Mouse (Mus musculus): ENCODE measurements at regions not wholly inside any gene's neighbourhood (a gene's known extent, or its start where the extent isn't known, plus 50 kb on each side); places are given as distances from the start of the nearest gene placed in this dataset.

- 80% methylated on average over 9 of the region's 9 CpGs for WGBS
- peaks cover 35% of the 10 kb centered on the region for H3K4me1 ChIP-seq
- no peak for DNase-seq (ENCODE audit: low spot score)
- no peaks in the 10 kb centered on the region for H3K9me3 ChIP-seq (replicated peaks)
- H3K4me3 ChIP-seq, result no peak overlapping the region
- H3K27ac ChIP-seq (replicated peaks), result no peak overlapping the region
- peaks cover 28% of the 10 kb centered on the region for H3K27me3 ChIP-seq (ENCODE audit: low read depth, poor library complexity, severe bottlenecking)
- H3K36me3 ChIP-seq, result no peaks in the 10 kb centered on the region
Measured at GRCm38 (mm10) chr4:33552856-33553255, 242.7 kb downstream of the Rngtt start.

GRCm38 (mm10) chr4:33554606-33555005 lies 244.5 kb downstream of the Rngtt start:
- no peak for DNase-seq (ENCODE audit: low spot score)
- Histone ChIP-seq H3K36me3 (no peaks in the 10 kb centered on the region), H3K27me3 (ENCODE audit: low read depth, poor library complexity, severe bottlenecking) (peaks cover 28% of the 10 kb centered on the region), H3K27ac (replicated peaks) (0 out of 2 replicates have a peak overlapping the region, but pooled peaks have one; percentile 23), H3K4me3 (no peak overlapping the region), H3K9me3 (replicated peaks) (no peaks in the 10 kb centered on the region), H3K4me1 (peaks cover 27% of the 10 kb centered on the region)
- 40% methylated on average over 6 of the region's 6 CpGs for WGBS

DNA sequence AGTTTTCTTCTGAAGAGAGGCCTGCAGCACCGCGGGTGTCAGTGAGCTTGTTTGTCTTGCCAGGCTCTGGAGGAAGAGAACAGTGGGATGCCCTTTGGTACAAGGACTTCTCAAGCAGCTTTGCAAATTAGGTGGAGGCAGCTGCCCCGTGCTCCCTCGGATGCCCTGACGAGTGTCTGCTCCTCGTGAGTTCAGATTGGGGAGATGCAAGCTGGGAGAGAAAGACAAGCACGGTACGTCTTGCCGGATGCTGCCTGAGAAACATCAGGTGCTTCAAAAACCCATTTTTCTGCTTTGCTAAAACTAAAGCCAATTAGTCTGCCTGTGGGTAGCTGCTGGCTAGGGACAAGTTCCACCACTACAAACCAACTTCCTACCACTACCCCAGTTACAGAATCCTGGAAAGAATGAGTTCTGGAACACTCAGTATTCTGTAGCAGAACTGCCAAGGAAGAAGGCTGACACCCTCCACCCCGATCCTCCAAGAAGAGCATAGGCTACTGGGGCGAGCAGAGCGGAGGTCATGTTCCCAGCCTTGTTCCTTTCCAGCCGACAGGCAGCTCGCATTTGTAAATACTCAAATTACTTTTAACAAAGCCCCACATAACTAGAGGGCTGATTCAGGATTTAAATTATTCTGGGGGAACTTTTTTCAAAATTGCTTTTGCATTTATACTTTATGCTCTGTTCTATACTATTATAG lies 245.3 kb downstream of the Rngtt start:
- H3K4me3 ChIP-seq, result peak overlapping the region; percentile 29; the same call in 1 of the 2 replicates

DNA sequence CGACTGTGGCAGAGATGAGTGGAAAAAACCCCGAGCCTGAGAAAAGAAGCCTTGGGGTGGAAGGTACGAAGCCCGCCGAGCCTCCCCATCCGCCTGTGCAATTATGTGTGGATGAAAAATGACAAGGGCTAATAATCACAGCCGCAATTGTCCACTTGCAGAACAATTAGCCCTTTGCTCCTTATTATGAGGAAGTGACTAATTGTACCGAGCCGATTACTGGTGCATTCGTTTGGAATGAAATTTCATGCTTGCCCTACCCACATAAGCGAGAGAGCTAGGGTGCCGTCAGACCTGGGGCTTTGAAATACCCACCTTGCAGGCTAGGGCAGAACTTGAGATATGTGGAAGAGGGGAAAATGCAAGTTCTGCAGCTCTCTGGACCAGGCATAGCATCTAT lies 245.9 kb downstream of the Rngtt start:
- no peaks in the 10 kb centered on the region for H3K36me3 ChIP-seq
- no peak for DNase-seq (ENCODE audit: low spot score)
- no peaks in the 10 kb centered on the region for H3K9me3 ChIP-seq (replicated peaks)
- H3K27ac ChIP-seq (replicated peaks), result no peak overlapping the region
- peaks cover 28% of the 10 kb centered on the region for H3K27me3 ChIP-seq (ENCODE audit: low read depth, poor library complexity, severe bottlenecking)
- WGBS, result 57% methylated on average over 12 of the region's 12 CpGs
- peaks cover 19% of the 10 kb centered on the region for H3K4me1 ChIP-seq
- no peak overlapping the region for H3K4me3 ChIP-seq

More for the DNA sequence above, 245.3 kb downstream of the Rngtt start:
- no peaks in the 10 kb centered on the region for H3K9me3 ChIP-seq (replicated peaks)
- H3K27ac ChIP-seq (replicated peaks), result peak overlapping the region; percentile 52
- WGBS, result 6% methylated on average over 14 of the region's 14 CpGs
- peaks cover 28% of the 10 kb centered on the region for H3K27me3 ChIP-seq (ENCODE audit: low read depth, poor library complexity, severe bottlenecking)
- DNase-seq (ENCODE audit: low spot score), result peak; percentile 37
- peaks cover 19% of the 10 kb centered on the region for H3K4me1 ChIP-seq
- H3K36me3 ChIP-seq, result no peaks in the 10 kb centered on the region

DNA sequence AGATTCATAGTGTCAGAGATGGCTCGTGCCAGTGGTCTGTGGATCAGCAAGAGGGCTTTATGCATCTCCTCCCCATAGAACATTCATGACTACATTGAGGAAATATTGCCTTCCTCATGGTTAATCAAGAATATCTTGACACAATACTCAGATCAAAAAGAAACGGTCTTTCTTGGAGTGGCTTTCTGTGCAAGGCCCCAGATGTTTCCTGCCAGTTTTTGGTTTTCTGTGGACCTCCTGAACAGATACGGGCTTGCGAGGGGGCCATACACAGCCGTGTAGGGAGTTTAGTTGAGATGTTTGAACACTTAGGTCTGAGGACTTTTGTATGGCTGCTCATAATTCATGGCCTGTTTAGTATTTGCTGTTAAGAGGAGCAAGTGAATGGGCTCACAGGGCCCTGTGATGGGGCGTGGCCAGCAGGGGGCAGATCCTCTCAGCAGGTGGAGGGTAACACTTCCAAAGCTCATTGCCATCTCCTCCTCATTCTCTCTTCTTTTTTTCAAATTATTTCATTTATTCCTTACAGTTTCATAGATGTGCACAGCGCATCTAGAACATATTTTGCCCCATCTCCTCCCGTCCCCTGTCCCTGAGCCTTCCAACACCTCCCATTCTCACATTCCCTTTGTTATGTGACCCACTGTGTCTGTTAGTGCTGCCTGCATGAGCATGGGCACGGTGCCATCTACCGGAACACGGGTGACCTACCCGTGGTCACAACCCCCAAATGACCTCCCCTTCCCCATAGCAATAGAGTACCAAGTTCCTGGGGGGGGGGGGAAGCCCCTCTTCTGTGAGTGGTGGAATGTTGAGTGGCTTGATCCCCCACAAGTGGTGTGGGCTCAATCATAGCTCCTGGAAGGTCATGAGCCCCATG lies 246.8 kb downstream of the Rngtt start:
- Histone ChIP-seq H3K36me3 (no peaks in the 10 kb centered on the region), H3K9me3 (replicated peaks) (no peaks in the 10 kb centered on the region), H3K4me1 (peaks cover 19% of the 10 kb centered on the region), H3K27me3 (ENCODE audit: low read depth, poor library complexity, severe bottlenecking) (peaks cover 28% of the 10 kb centered on the region), H3K4me3 (no peak overlapping the region), H3K27ac (replicated peaks) (no peak overlapping the region)
- 77% methylated on average over 12 of the region's 12 CpGs for WGBS
- no peak for DNase-seq (ENCODE audit: low spot score)

DNA sequence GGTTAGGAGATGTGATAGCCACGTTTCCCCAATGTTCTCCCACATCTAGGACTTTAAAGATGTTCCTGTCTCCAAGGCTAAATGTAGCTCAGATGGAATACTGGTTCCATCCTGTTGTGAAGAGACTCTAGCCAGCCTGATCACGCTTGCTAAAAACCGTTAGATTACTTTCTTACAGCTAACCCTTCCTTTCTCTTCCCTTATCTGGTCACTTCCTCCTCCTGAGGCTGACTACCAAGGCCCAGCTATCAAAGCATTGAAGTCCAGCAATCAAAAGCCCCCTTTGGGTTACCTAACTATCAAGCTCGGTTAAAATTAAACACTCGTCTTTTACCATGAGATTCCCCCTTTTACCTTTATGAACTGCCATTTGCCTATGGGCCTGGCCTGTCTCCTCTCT lies 260.2 kb downstream of the Rngtt start:
- Histone ChIP-seq H3K4me3 (no peak overlapping the region), H3K36me3 (no peaks in the 10 kb centered on the region), H3K4me1 (0 out of 2 replicates have a peak, but pooled peaks cover 4% of the 10 kb centered on the region), H3K9me3 (replicated peaks) (no peaks in the 10 kb centered on the region), H3K27ac (replicated peaks) (no peak overlapping the region), H3K27me3 (ENCODE audit: low read depth, poor library complexity, severe bottlenecking) (no peaks in the 10 kb centered on the region)
- whole genome bisulfite sequencing, result 84% methylated on average over 5 of the region's 5 CpGs
- DNase-seq (ENCODE audit: low spot score), result no peak

DNA sequence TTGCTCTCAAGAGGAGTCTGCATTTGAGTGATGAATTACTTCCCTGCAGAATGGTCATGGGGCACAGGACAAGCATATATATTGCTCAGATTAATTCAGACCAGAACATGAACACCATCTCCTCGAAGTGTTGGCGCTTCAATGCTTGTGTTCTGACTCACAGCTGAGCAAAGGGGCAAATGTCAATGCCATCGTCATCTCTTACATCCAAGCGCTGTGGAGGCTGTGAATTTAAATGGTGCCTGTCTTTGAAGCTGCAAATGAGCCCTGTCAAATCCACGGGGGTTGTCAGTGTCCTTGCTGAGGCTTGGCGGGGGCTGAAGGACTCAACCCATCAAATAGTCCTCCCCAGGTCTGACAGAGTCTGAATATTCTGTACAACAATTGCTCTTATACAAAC lies 261.2 kb downstream of the Rngtt start:
- WGBS, result 75% methylated on average over 6 of the region's 6 CpGs
- H3K36me3 ChIP-seq, result no peaks in the 10 kb centered on the region
- H3K4me3 ChIP-seq, result no peak overlapping the region
- no peak for DNase-seq (ENCODE audit: low spot score)
- no peaks in the 10 kb centered on the region for H3K27me3 ChIP-seq (ENCODE audit: low read depth, poor library complexity, severe bottlenecking)
- no peak overlapping the region for H3K27ac ChIP-seq (replicated peaks)
- H3K4me1 ChIP-seq, result 0 out of 2 replicates have a peak, but pooled peaks cover 4% of the 10 kb centered on the region
- no peaks in the 10 kb centered on the region for H3K9me3 ChIP-seq (replicated peaks)

- no peaks in the 10 kb centered on the region for H3K4me1 ChIP-seq
- H3K27me3 ChIP-seq (ENCODE audit: low read depth, poor library complexity, severe bottlenecking), result 0 out of 2 replicates have a peak, but pooled peaks cover 6% of the 10 kb centered on the region
- no peak overlapping the region for H3K27ac ChIP-seq (replicated peaks)
- H3K9me3 ChIP-seq (replicated peaks), result peaks cover 10% of the 10 kb centered on the region
- WGBS, result 89% methylated on average over 6 of the region's 6 CpGs
- H3K4me3 ChIP-seq, result no peak overlapping the region
- no peaks in the 10 kb centered on the region for H3K36me3 ChIP-seq
- no peak for DNase-seq (ENCODE audit: low spot score)
Measured at GRCm38 (mm10) chr4:33577631-33578030, 267.5 kb downstream of the Rngtt start.

- peaks cover 3% of the 10 kb centered on the region for H3K4me1 ChIP-seq
- H3K36me3 ChIP-seq, result no peaks in the 10 kb centered on the region
- DNase-seq (ENCODE audit: low spot score), result no peak
- H3K9me3 ChIP-seq (replicated peaks), result peaks cover 10% of the 10 kb centered on the region
- WGBS, result 85% methylated on average over 8 of the region's 8 CpGs
- no peak overlapping the region for H3K27ac ChIP-seq (replicated peaks)
- 0 out of 2 replicates have a peak, but pooled peaks cover 11% of the 10 kb centered on the region for H3K27me3 ChIP-seq (ENCODE audit: low read depth, poor library complexity, severe bottlenecking)
- no peak overlapping the region for H3K4me3 ChIP-seq
Measured at GRCm38 (mm10) chr4:33580491-33580890, 270.4 kb downstream of the Rngtt start.

GRCm38 (mm10) chr4:33581180-33581591 lies 271.1 kb downstream of the Rngtt start:
- Histone ChIP-seq H3K4me1 (peaks cover 10% of the 10 kb centered on the region), H3K9me3 (replicated peaks) (peaks cover 10% of the 10 kb centered on the region), H3K36me3 (no peaks in the 10 kb centered on the region), H3K4me3 (no peak overlapping the region), H3K27ac (replicated peaks) (no peak overlapping the region), H3K27me3 (ENCODE audit: low read depth, poor library complexity, severe bottlenecking) (0 out of 2 replicates have a peak, but pooled peaks cover 12% of the 10 kb centered on the region)
- DNase-seq (ENCODE audit: low spot score), result no peak
- 91% methylated on average over 15 of the region's 15 CpGs for WGBS

DNA sequence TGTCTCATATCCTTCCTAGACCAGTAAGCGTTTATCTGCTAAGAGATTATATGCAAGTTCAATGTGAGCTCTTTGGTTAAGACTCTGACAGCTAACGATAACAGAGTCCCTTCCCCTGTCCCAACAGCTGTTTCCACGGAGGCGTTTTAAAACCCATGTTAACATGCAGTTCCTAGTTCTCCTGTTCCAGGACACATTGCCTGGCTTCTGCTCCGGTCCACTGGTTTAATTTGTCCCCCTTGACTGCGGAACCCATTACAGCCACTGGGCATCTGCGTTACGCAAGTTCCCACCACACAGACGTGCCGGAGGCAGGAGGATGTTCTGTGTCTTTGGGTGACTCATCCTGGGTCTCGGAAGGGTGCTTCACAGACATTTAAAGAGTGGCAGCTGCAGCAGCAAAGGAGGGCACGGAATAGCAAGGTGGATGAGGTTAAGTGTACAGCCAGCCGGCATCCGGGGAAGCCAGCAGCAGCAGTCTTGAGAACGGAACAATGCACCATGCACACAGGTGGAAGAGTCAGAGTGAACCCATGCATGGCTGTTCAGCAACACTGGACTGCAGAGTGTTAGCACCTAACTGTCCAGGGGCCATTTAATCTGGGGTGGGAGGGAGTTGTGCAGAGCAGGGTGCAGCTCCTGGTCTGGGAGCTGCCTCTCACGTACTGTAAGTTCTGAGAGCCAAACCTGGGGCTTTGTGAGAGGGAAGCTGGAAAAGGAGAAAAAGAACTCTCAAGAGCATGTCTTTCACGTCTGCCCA lies 271.8 kb downstream of the Rngtt start:
- Histone ChIP-seq H3K9me3 (replicated peaks) (peaks cover 10% of the 10 kb centered on the region), H3K27me3 (ENCODE audit: low read depth, poor library complexity, severe bottlenecking) (0 out of 2 replicates have a peak, but pooled peaks cover 12% of the 10 kb centered on the region), H3K27ac (replicated peaks) (no peak overlapping the region), H3K36me3 (no peaks in the 10 kb centered on the region), H3K4me1 (peaks cover 17% of the 10 kb centered on the region), H3K4me3 (no peak overlapping the region)
- no peak for DNase-seq (ENCODE audit: low spot score)
- WGBS, result 88% methylated on average over 17 of the region's 17 CpGs

DNA sequence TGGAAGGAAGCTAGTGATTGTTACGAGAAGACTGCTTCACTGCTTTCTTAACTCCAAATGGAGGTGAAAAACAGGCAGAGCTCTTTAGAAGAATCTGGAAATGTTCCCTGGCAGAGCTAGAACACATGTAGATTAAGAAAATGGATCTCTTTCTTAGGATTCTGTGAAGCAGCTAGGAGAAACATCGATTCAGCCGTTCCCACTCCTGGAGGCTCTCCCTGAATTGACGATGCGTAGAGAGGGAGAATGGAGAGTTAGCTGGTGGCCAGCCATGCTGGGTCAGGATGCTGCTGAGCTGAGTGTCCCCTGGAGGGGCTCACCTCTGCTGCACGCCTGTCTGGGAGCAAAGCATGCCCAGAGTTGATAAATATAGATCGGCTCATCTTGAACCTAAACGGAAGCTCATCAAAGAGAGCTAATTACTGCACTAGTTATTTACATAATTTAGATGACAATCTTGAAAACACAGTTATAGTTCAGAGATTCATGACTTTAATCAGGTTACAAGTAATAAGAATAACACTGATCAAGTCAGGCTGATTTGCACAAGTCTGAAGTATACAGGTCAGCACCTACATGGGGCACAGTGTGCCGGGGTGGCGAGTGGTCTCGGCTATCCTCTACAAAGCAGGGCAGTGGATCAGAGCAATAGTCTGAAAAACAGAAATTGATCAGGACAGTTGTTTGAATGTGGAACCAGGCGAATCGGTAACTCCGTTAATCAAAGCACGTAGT lies 273.0 kb downstream of the Rngtt start:
- peaks cover 17% of the 10 kb centered on the region for H3K27me3 ChIP-seq (ENCODE audit: low read depth, poor library complexity, severe bottlenecking)
- H3K27ac ChIP-seq (replicated peaks), result no peak overlapping the region
- 90% methylated on average over 15 of the region's 15 CpGs for WGBS
- H3K9me3 ChIP-seq (replicated peaks), result no peaks in the 10 kb centered on the region
- no peak overlapping the region for H3K4me3 ChIP-seq
- DNase-seq (ENCODE audit: low spot score), result no peak
- peaks cover 29% of the 10 kb centered on the region for H3K4me1 ChIP-seq
- H3K36me3 ChIP-seq, result no peaks in the 10 kb centered on the region
